Mouse (Mus musculus) limb, embryonic 14.5 days (tissue): ENCODE data around the gene Mbd6. TPM values are rescaled to one million over a fixed set of nuclear protein-coding genes. Genes with fewer than 3 reads are reported as not detected.

Source experiments
- ATAC-seq: fragments of 200-750 bp; cut with Nextera tagmentation; 2 replicates; pipeline ENCODE4 v1.8.0; 2017; ENCODE audit warnings: low read depth, moderate number of reproducible peaks, moderate TSS enrichment; ENCODE audit not compliant: low FRiP score
- DNase-seq: peaks from one replicate; pipeline ENCODE4 v3.0.0-alpha.2; 2015; ENCODE audit warnings: low spot score
- H3K27ac ChIP-seq: fragments of 300-500 bp; sonication (generic); replicated peaks from 2 replicates; pipeline ENCODE4 v1.5.1; 2014; ENCODE audit warnings: low read depth, mild to moderate bottlenecking, low read length, moderate library complexity, mixed read lengths
- H3K27me3 ChIP-seq: fragments of 300-500 bp; sonication (generic); 2 replicates; pipeline ENCODE4 v1.6.1; 2014; ENCODE audit warnings: low read length, mixed read lengths; ENCODE audit not compliant: control insufficient read depth, insufficient read depth
- H3K36me3 ChIP-seq: fragments of 300-500 bp; sonication (generic); 2 replicates; pipeline ENCODE4 v1.6.1; 2014; ENCODE audit warnings: mild to moderate bottlenecking, low read length, moderate library complexity, mixed read lengths; ENCODE audit not compliant: control insufficient read depth, insufficient read depth
- H3K4me1 ChIP-seq: fragments of 300-500 bp; sonication (generic); 2 replicates; pipeline ENCODE4 v1.6.1; 2014; ENCODE audit warnings: antibody characterized with exemption, low read length, mixed read lengths; ENCODE audit not compliant: control insufficient read depth, insufficient read depth
- H3K4me2 ChIP-seq: fragments of 300-500 bp; sonication (generic); replicated peaks from 2 replicates; pipeline ENCODE4 v1.6.1; 2014; ENCODE audit warnings: low read depth, mild to moderate bottlenecking, low read length, moderate library complexity; ENCODE audit not compliant: severe bottlenecking
- H3K4me3 ChIP-seq: fragments of 300-500 bp; sonication (generic); replicated peaks from 2 replicates; pipeline ENCODE4 v1.5.1; 2014; ENCODE audit warnings: low read length
- H3K9ac ChIP-seq: fragments of 300-500 bp; sonication (generic); 2 replicates; pipeline ENCODE4 v1.6.1; 2014; ENCODE audit warnings: mild to moderate bottlenecking, low read depth, low read length, moderate library complexity; ENCODE audit not compliant: severe bottlenecking
- H3K9me3 ChIP-seq: fragments of 300-500 bp; sonication (generic); 2 replicates; pipeline ENCODE4 v1.6.1; 2016; ENCODE audit warnings: low read length; ENCODE audit not compliant: control insufficient read depth
- POLR2A ChIP-seq: fragments of 200-500 bp; IDR thresholded peaks from 2 replicates; pipeline ENCODE4 v1.8.0; 2012; ENCODE audit warnings: inconsistent platforms, mild to moderate bottlenecking, moderate library complexity, borderline replicate concordance; ENCODE audit not compliant: insufficient read depth, insufficient read length; ENCODE audit errors: extremely low read depth
- WGBS: fragments of 180-500 bp; shearing (Covaris S2); extraction: QIAGEN DNeasy Blood & Tissue Kit; methylation state at CpG from one replicate; pipeline ENCODE4 v1.1.7; 2014; 5-methylcytosine and 5-hydroxymethylcytosine counted together
- polyA plus RNA-seq, 2 experiments: library from polyadenylated mRNA; depleted of rRNA in 1 of 2; stranded (reverse) in 1 of 2; unstranded in 1 of 2; fragments of >200 nt; fragmentation: Nextera tagmentation in 1 of 2; extraction: Ambion mirVana in 1 of 2; gene quantifications; 2 replicates each; pipeline versions ENCODE4 v1.2.1 to v1.2.3; 2012 to 2014

Gene Mbd6
- polyA plus RNA-seq, 2 experiments, result 19.9 to 68.1 TPM

DNA sequence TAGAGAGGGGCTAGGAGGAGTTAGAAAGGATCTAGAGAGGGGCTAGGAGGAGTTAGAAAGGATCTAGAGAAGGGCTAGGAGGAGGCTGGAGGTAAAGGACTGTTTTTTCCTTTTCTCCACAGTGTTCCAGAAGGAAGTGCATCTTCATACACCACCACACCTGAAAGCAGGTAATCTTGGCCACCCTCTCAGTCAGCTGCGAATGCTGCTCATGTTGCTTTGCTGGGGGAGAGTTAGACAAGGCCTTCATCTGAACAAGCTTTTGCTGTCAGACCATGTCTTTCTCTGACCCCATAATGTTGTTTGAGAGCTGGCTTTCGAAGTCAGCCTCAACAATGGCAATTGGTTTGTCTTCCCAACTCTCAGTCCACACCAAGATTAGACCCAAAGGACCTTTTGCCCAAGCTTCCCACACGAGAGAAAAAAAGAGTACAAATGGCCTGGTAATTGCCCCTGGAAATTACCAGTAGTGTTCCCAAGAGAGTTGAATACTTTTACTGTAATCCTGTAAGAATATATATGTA, 4.8 kb upstream of the Mbd6 start:
- no peak for TF ChIP-seq POLR2A
- no peaks in the 10 kb centered on the region for H3K9me3 ChIP-seq
- no peaks in the 10 kb centered on the region for H3K27me3 ChIP-seq
- H3K9ac ChIP-seq, result no peak overlapping the region
- ATAC-seq (no peak), DNase-seq (no peak)
- peaks cover 19% of the 10 kb centered on the region for H3K4me1 ChIP-seq
- 84% methylated on average over 3 of the region's 3 CpGs for WGBS
- no peak overlapping the region for H3K4me3 ChIP-seq
- H3K27ac ChIP-seq, result no peak overlapping the region
- H3K36me3 ChIP-seq, result peaks cover 64% of the 10 kb centered on the region
- no peak overlapping the region for H3K4me2 ChIP-seq

DNA sequence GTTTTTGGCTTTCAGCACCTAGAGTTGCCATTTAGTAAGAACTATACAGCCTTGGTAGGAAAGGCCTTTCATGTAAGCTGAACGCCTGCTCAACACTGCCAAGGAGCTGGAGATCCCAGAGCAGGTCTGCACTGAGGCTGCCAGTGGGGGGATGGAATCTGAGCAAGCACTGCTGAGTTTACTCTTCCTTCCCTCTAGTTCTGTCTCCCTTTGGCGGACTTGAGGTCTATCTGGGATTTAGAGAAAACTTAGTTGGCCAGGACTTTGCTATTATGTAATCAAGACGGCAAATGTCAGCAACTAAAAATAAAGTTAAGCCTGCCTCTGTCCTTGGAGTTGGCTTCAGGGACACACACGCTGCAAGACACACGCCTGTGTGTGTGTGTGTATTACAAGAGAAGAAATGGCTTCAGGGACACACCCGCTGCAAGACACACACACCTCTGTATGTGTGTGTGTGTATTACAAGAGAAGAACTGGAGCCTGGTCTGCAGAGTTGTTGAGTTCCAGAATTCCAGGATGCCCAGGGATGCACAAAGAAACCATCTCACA, 4.2 kb upstream of the Mbd6 start:
- no peaks in the 10 kb centered on the region for H3K27me3 ChIP-seq
- 83% methylated on average over 6 of the region's 6 CpGs for WGBS
- DNase-seq (no peak), ATAC-seq (no peak)
- H3K27ac ChIP-seq, result no peak overlapping the region
- H3K4me2 ChIP-seq, result no peak overlapping the region
- peaks cover 19% of the 10 kb centered on the region for H3K4me1 ChIP-seq
- H3K36me3 ChIP-seq, result peaks cover 60% of the 10 kb centered on the region
- no peaks in the 10 kb centered on the region for H3K9me3 ChIP-seq
- H3K4me3 ChIP-seq, result no peak overlapping the region
- TF ChIP-seq POLR2A, result no peak
- H3K9ac ChIP-seq, result no peak overlapping the region

DNA sequence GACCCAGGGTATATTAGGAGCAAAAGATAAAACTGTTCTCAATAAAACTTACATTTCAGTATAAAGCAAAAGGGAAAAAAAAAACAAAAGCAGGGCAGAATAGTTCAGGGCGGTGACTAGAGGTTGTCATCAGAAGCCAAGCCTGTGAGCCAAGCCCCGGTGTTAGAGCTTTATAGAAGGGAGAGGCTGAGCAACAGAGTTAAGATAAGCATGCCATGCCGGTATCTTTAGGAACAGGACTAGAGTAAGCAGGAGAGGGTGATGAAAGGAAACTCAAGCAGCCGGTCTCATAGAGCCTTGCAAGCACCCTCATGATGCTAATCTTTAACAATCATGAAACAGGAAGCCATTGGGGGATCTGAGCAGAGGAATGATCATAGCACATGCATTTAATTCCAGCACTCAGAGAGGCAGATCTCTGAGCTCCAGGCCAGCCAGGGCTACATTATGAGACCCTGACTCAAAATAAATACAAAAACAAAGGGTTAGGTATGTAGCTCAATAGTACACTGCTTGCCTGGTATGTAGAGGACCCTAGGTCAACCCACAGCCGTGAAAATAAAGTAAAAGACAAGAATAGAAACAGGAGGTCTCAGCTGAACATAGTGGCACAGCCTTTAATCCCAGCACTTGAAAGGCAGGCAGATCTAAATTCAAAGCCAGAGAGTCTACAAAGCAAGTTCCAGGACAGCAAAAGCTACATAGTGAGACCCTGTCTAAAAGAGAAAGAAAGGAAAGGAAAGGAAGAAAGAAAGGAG, 3.2 kb upstream of the Mbd6 start:
- Histone ChIP-seq H3K4me1 (peaks cover 28% of the 10 kb centered on the region), H3K9me3 (no peaks in the 10 kb centered on the region), H3K36me3 (peaks cover 54% of the 10 kb centered on the region), H3K4me3 (peak overlapping the region; percentile 72), H3K27me3 (no peaks in the 10 kb centered on the region), H3K4me2 (peak overlapping the region; percentile 92), H3K9ac (0 out of 2 replicates have a peak overlapping the region, but pooled peaks have one; percentile 4), H3K27ac (no peak overlapping the region)
- DNase-seq (no peak), ATAC-seq (no peak)
- WGBS, result 58% methylated on average over 5 of the region's 5 CpGs
- TF ChIP-seq POLR2A, result no peak

DNA sequence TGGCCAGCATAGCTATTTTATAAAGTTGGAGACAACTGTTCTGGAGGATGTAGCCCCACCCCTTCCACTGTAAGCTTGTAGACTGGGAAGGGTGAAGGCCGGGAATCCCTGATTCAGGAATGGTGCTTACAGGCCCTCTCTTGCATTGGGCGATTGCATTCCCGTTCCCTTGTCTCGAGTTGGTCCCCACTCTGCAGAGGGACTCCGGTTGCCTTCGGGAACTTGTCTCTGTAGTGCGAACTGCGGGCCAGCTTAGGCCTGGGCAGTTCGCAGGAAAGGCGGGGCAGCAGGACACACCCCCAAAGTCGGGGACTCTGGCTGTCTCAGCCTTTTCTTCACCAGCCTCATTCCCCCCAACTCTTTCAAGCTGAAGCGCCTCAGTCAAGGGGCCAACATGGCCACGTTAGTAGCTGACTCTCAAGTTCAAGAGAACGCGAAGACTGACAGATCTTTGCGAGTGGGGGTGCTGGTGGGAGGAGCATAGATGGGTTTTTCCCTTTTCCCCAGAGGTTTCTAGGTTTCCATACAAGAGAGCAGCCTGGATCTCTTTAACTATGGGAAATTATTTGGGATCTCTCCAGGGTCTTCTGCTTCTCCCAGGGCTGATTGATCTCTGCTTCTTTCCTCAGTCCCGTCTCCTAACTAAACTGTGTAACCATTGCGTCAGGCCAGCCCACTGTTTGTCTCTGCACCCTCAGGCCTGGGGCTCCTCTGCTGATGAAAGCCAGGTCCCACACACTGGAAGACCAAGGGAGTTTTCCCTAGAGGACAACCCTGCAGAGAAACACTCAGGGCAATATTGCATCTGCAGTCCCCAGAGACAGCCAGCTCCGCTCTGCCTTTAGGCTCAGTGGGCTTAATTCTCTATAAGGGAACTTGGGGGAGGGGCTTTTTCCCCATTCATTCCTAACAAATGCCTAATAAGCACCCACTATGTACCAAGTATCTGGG, 2.4 kb upstream of the Mbd6 start:
- DNase-seq (peak; percentile 23), ATAC-seq (peak; percentile 58)
- Histone ChIP-seq H3K4me3 (peak overlapping the region; percentile 72), H3K4me2 (peak overlapping the region; percentile 92), H3K9ac (peak overlapping the region; percentile 57), H3K36me3 (peaks cover 53% of the 10 kb centered on the region), H3K27ac (peak overlapping the region; percentile 62), H3K4me1 (peaks cover 32% of the 10 kb centered on the region), H3K27me3 (no peaks in the 10 kb centered on the region), H3K9me3 (no peaks in the 10 kb centered on the region)
- WGBS, result 2% methylated on average over 19 of the region's 19 CpGs
- TF ChIP-seq POLR2A, result no peak
